Mouse (Mus musculus) cerebellum, postnatal 10 days (tissue): ENCODE data around the gene Tmprss11c.
A peak's percentile ranks its signal among the peaks of the same experiment; 100 is the strongest.

Experiments used
- DNase-seq, 2 experiments: peaks; one replicate each; pipeline ENCODE4 v3.0.0; 2021; ENCODE audit warnings: mixed read lengths in 2 of 2

Gene Tmprss11c

DNA sequence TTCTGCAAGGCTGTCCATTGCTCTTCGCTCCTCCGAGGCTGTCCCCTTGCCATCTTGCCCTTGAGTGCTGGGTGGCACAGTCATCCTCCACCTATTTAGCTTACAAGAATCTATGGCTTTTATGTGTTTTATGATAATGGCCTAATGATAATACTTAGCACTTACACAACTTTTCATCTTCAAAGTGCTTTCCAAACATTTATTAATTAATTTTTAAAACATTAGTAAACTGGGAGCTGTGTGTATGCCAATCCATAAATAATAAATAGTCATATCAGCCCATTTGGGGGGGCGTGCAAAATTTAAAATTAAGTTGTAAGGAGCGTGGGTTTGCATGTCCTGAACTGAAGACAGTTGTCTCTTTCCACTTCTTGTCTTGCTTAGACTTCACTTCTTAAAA, at the start of gene Tmprss11c:
TSS of gene Tmprss11c (minus strand) at position 101 of the 400 bp plus-strand sequence.
- no peak for DNase-seq

DNA sequence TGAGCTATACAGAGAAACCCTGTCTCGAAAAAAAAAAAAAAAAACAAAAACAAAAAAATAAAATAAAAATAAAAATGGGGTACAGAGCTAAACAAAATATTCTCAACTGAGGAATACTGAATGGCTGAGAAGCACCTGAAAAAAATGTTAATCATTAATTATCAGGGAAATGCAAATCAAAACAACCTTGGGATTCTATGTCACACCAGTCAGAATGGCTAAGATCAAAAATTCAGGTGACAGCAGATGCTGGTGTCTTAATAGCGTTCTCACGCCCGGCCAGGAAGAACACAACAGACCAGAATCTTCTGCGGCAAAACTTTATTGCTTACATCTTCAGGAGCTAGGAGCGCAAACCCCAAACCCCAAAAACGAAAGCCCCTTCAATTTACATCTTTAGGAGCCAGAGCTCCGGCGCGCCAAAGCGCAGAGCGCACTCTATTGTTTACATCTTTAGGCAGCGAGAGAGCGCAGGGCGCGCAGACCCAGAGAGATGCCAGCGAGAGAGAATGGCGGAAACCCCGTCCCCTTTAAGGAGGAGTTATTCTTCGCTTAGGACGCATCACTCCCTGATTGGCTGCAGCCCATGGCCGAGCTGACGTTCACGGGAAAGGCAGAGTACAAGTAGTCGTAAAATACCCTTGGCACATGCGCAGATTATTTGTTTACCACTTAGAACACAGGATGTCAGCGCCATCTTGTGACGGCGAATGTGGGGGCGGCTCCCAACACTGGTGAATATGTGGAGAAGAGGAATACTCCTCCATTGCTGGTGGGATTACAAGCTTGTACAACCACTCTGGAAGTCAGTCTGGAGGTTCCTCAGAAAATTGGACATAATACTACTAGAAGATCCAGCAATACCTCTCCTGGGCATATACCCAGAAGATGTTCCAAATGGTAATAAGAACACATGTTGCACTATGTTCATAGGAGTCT, 29.2 kb upstream of the Tmprss11c start:
- peak in 1 of 2 experiments; percentile 14 for DNase-seq

DNA sequence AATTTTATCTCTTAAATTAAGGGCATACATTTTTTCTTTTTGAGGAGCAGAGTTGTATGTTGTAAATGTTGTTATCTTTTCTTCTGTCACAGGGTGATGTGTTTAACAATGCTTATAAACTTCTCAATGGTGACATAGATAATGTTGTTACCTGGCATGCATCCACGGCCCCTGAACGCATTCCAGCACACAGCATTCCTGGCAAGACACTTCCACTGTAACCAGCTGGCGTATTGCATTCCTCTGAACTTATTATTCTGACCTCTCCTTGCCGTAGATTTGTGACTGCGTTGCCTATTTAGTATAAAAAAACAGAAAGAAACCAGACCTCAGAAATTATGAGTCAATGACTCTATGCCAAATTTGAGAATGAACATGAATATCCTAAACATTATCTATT, 17.0 kb upstream of the Tmprss11c start:
- DNase-seq = peak; percentile 91

DNA sequence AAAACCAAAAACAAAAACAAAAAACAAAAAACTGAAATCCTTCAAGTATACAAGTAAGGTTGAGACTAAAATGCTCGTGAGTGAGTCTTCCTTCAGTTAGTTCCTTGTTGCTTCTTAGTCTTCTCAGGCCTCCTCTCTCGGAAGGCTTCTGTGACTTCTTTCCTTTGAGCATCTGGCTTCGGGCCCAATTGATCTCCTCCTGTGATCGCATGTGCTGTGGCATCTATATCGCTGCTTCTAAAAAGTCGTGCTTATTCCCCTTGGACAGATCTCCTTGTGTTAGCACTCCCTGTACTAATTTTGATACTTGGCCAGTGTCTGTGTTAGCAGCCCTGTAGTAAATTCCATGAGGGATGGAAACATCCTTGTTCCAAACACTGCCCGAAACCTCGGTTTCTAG, 14.8 kb upstream of the Tmprss11c start:
- peak; percentile 55 to 67 for DNase-seq

DNA sequence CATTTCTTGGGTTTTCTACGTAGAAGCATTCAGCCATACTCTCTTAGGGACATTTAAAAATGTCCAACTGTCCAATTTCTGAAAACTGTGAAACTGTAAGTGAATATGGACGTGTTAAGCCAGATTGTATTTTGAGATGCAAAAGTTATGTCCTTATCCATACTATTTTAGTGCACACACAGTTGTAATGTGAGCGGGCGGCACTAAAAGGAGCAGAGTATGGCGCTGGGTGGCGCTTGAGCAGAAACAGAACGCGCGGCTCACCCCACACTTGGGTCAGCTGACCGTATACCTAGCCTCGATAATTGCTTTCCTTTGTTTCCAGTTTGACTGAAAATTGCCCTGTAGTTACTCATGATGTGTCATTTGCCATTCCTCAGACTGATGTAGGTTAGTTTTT, 42.5 kb downstream of the Tmprss11c start:
- no peak for DNase-seq

DNA sequence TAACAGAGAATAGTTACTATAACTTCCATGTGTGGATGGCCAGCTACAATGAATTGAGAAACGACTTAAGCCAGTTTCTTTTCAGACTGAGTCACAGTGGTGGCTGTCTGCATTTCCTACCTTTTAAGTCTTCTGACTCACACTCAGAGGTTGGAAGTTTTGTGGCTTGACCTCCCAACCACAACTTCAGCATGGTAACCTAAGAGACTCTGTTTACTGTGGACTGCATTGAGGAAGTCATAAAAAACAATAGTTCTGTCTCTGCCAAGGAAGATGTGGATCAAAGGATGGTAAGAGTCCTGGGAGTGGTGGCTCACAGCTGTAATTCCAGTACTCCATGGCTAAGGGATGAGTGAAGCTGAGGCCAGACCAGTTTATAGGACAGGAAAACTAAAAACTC, 44.2 kb downstream of the Tmprss11c start:
- DNase-seq = no peak

DNA sequence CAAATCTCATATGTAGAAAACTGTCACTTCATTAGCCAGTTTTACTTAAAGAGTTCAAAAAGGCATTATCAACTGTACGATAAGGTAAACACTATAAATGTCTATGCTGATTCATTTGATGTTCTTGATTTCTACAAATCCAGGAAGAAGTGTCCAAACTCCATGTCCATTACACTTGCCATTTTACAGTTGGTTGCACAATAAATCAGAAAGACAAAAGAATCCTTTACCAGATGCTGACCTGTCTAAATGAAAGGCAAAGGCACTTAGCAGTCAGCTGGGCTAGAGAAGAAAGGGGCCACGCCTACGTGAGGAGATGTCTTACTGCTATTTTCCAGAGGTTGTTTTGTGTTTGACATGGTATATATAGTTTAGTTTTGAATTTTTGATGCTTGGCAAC, 44.8 kb downstream of the Tmprss11c start:
- no peak for DNase-seq

DNA sequence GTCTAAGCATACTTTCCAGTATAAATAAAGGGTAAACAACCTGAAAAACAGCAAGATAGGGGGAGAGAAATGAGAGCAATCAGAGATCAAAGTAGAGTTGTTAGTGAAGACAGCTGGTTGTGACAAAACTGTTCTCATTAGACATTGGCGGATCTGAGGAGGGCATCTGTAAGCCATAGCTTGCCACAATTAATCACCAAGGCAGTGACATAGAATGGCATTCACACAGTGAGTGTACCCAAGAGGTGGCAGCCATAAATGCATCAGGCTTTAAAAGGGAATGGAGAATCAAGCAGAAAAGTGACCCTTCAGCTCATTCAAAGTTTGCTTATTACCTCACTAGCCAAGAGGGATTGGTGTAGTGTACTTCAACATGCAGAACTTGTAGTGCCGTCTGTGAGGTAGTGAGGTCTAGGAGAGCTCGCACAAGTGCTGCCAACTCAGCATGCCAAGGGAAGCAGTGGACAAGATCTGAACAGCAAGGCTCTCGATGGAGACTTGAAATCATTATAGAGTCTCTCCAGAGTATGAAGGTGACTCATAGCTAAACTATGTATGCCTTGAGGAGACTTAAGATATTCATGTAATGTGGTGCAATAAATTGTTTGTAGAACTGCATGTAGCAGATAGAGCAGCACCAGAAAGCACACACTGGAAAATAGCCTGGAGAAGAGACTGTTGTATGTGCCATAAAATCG, 61.8 kb downstream of the Tmprss11c start:
- DNase-seq = no peak

DNA sequence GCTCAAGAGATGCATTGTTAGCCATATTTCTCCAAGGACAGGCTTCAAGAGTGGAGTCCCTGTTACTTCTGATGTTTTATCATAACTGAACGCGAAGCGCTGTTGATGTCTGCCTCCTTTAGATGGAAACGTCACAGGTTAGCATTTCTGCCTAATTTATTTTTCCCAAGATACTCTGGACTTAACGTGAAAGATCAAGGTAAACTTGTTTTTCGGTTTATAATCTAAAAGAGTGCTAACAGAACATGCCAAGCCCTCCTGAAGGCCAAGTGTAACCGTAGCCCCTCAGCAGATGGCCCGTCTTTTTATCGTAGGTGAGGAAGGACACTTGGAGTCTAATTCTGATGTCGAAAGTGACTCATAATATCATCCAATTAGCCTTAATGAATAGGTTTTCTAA, 91.3 kb downstream of the Tmprss11c start, which contains the start of gene Gnrhr:
TSS of gene Gnrhr (minus strand) at position 101 of the 400 bp plus-strand sequence.
- no peak for DNase-seq

DNA sequence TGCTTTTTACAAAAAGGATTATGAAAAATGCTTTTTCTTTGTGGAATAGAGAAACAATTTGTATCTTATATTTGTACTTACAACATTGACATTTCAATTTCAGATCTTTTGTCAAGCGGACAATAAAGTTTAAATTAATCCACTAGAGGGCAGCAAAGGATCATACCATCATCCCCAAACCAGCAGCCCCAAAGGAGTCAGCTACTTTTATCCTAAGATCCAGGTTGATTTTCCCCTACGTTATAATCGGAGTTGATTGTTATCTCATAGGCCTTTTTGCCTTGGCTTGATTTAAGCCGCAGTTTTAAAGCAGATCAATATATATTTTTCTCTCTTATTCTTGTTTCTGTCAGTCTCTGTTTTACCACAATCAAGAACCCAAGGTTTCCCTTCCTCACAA, 97.8 kb downstream of the Tmprss11c start:
- peak; percentile 26 to 75 for DNase-seq

DNA sequence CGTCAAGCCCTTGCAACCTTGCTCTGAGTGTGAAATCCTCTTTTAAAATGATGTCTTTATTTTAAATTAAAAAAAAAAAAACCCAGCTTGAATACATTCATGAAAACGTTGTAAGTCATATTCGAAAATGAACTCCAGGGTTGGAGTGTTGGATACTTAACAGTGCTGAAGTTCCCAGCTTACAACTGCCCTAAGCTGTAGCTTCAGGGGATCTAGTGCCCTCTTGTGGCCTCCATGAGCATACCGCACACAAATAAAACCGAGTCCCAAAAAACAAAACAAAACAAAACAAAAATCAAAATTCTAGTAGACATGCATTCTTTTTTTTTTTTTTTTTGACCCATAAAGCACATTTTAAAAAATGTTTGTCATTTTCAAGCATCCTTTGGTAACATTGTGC, 98.3 kb downstream of the Tmprss11c start:
- peak; percentile 63 to 69 for DNase-seq

DNA sequence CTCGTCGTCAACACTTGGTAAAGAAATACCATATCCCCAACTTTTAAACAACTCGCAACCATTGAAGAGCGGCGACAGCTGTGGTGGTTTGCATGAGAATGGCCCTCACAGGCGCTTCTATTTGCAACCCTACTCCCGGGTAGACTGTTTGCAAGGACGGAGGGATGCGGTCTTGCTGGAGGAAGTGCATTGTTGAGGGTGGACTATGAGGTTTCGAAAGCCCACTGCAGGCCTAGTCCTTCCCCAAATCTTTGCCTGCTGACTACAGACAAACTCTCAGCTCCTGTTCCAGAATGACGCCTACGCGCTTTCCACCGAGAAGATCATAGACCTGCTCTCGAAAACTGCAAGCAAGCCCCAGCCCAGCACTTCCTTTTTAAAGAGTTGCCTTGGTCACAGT, 98.8 kb downstream of the Tmprss11c start:
- DNase-seq = no peak

DNA sequence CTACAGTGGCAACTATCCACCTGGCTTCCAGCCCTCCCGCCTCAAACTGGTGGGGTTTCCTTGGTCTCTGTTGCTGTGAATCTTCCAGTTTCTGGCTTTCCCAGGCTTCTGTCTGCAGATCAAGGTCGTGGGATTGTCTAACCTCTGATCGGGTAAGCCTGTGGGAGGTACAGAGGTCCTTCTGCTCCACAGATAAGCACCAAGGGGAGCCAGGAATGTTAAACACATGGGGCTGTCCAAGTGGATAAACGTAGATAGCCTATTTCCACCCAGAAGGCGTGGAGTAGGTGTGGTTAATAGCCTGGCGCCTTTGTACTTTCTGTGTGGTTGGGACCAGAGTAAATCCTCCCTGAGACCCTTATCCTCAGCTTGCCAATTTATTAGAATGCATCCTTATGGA, 101.7 kb downstream of the Tmprss11c start:
- DNase-seq = peak; percentile 25
